Mouse (Mus musculus) midbrain, embryonic 14.5 days (tissue): ENCODE data around the gene Vmac. TPM values are rescaled to one million over a fixed set of nuclear protein-coding genes. Genes with fewer than 3 reads are reported as not detected.
A peak's percentile ranks its signal among the peaks of the same experiment; 100 is the strongest.

Source experiments
- ATAC-seq: fragments of 200-750 bp; cut with Nextera tagmentation; 2 replicates; pipeline ENCODE4 v1.8.0; 2017; ENCODE audit warnings: moderate number of reproducible peaks, moderate library complexity; ENCODE audit not compliant: low FRiP score, low TSS enrichment
- DNase-seq: peaks from one replicate; pipeline ENCODE4 v3.0.0-alpha.2; 2015
- H3K27ac ChIP-seq: fragments of 300-500 bp; sonication (generic); replicated peaks from 2 replicates; pipeline ENCODE4 v1.5.1; 2014; ENCODE audit warnings: mild to moderate bottlenecking, low read depth, low read length, moderate library complexity
- H3K27me3 ChIP-seq: fragments of 300-500 bp; sonication (generic); 2 replicates; pipeline ENCODE4 v1.6.1; 2014; ENCODE audit warnings: low read length, control low read depth, mixed read lengths; ENCODE audit not compliant: control insufficient read depth, insufficient read depth
- H3K36me3 ChIP-seq: fragments of 300-500 bp; sonication (generic); 2 replicates; pipeline ENCODE4 v1.6.1; 2014; ENCODE audit warnings: low read length, control low read depth; ENCODE audit not compliant: control insufficient read depth, insufficient read depth
- H3K4me1 ChIP-seq: fragments of 300-500 bp; sonication (generic); 2 replicates; pipeline ENCODE4 v1.6.1; 2014; ENCODE audit warnings: mild to moderate bottlenecking, antibody characterized with exemption, low read length, control low read depth; ENCODE audit not compliant: control insufficient read depth, insufficient read depth
- H3K4me2 ChIP-seq: fragments of 300-500 bp; sonication (generic); 2 replicates; pipeline ENCODE4 v1.6.1; 2014; ENCODE audit warnings: mild to moderate bottlenecking, low read length, moderate library complexity
- H3K4me3 ChIP-seq: fragments of 300-500 bp; sonication (generic); replicated peaks from 2 replicates; pipeline ENCODE4 v1.5.1; 2014; ENCODE audit warnings: low read depth, low read length
- H3K9ac ChIP-seq: fragments of 300-500 bp; sonication (generic); replicated peaks from 2 replicates; pipeline ENCODE4 v1.6.1; 2014; ENCODE audit warnings: mild to moderate bottlenecking, low read length, moderate library complexity
- H3K9me3 ChIP-seq: fragments of 300-500 bp; sonication (generic); 2 replicates; pipeline ENCODE4 v1.6.1; 2016; ENCODE audit warnings: low read length, control low read depth, mixed read lengths; ENCODE audit not compliant: control insufficient read depth
- WGBS: fragments of 180-500 bp; shearing (Covaris S2); extraction: QIAGEN DNeasy Blood & Tissue Kit; methylation state at CpG from one replicate; pipeline ENCODE4 v1.1.7; 2014; 5-methylcytosine and 5-hydroxymethylcytosine counted together
- polyA plus RNA-seq: library from polyadenylated mRNA; unstranded; fragments of >200 nt; fragmentation: Nextera tagmentation; extraction: Ambion mirVana; gene quantifications from 2 replicates; pipeline ENCODE4 v1.2.1, GENCODE M21; 2014

The Vmac gene
- polyA plus RNA-seq, 1 experiment from 2014 or later = 18.5 TPM

DNA sequence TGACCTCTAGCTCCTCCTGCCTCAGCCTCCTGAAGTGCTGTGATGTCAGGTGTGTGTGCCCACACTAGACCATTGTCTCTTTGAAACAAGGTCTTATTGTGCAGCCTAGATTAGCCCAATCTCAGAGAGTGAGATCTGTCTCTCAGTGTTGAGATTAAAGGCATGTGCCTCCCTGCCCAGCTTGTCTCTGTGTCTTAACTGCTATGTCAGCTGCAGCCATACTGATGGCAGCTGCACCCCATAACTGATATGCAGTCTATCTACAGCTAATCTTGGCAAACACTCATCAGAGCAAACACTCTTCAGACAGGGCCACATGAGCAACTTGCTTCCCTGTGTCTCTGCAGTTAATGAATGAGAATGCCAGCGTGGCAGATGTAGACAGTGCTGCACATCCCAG is 11.3 kb downstream of the Vmac start:
- H3K27me3 ChIP-seq = no peaks in the 10 kb centered on the region
- H3K4me2 ChIP-seq = no peak overlapping the region
- DNase-seq (no peak), ATAC-seq (no peak)
- peaks cover 97% of the 10 kb centered on the region for H3K36me3 ChIP-seq
- no peaks in the 10 kb centered on the region for H3K4me1 ChIP-seq
- no peaks in the 10 kb centered on the region for H3K9me3 ChIP-seq
- H3K27ac ChIP-seq = no peak overlapping the region
- H3K4me3 ChIP-seq = no peak overlapping the region
- H3K9ac ChIP-seq = no peak overlapping the region
- WGBS = 97% methylated on average over 1 of the region's 1 CpGs

DNA sequence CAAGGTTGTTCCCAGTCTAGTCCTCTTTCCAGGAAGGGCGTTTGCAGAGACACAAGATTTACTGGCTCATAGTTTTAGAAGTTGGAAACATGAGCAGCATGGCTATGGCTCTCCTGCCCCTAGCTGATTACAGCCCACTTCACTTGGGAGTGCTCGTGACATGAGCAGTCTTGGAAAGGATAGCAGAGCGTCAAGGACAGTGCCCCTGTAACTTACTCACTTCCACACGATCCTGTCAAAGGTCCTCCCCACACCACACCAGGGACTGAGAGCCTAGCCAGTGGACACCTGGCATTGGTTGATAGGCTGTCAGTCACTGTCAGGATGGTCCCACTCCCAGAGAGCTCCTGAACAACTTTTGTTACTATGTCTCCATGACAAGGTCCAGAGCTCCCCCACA is 14.8 kb downstream of the Vmac start:
- no peaks in the 10 kb centered on the region for H3K4me1 ChIP-seq

DNA sequence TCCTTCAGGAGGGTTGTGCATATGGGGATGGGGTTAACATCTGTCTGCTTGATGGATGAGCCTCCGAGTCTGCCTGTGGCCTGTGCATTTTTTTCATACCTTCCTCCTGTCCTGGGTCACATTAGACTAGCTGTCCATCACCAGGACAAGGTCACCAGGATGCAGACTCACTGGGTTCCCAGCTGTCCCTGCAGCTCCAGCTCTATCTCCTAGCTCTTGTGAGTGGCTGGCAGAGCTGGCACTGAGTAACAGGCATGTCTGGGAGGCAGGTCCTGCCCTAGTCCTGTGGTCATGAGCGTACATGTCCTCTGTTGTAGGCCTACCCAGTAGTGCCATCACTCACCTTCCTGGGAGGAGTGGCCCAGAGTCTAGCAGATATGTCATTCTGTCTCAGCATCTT is 17.4 kb downstream of the Vmac start:
- WGBS = 86% methylated on average over 2 of the region's 2 CpGs
- H3K4me2 ChIP-seq = no peak overlapping the region
- no peaks in the 10 kb centered on the region for H3K9me3 ChIP-seq

More for the DNA sequence above, 14.8 kb downstream of the Vmac start:
- Histone ChIP-seq H3K36me3 (peaks cover 97% of the 10 kb centered on the region), H3K27ac (no peak overlapping the region), H3K4me2 (no peak overlapping the region), H3K4me3 (no peak overlapping the region), H3K27me3 (no peaks in the 10 kb centered on the region), H3K9me3 (no peaks in the 10 kb centered on the region), H3K9ac (no peak overlapping the region)
- no peak for ATAC-seq
- DNase-seq = no peak
- 93% methylated on average over 4 of the region's 4 CpGs for WGBS

DNA sequence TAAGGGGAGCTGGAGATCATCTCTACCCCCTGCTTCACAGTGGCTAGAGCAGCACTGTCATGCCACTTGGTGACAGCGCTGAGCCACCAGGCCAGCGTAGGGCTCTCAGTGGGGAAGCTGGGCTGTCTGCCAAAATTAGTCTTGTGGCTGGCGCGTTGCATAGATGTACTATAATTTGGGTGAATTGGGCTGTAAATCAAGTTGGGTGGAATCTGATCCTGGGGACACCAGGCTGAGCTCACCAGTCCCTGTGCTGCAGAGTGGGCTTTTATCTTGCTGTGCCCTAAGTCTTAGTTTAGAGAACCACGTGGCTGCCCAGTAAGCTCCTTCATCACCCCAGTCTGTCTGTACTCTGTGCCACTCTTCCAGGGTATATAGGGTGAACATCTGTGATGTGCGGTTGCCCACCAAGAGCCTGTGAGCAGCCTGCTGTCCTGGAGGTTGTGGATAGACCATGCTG is 23.9 kb downstream of the Vmac start:
- Histone ChIP-seq H3K4me1 (peaks cover 4% of the 10 kb centered on the region; the same call in 1 of the 2 replicates), H3K36me3 (peaks cover 76% of the 10 kb centered on the region), H3K9ac (no peak overlapping the region), H3K4me3 (no peak overlapping the region), H3K27ac (peak overlapping the region; percentile 32; the same call in 1 of the 2 replicates), H3K27me3 (no peaks in the 10 kb centered on the region), H3K4me2 (no peak overlapping the region), H3K9me3 (no peaks in the 10 kb centered on the region)
- 60% methylated on average over 6 of the region's 6 CpGs for WGBS
- DNase-seq (peak; percentile 82), ATAC-seq (peak; percentile 51; the same call in 1 of the 2 replicates)

More for the DNA sequence above, 17.4 kb downstream of the Vmac start:
- Histone ChIP-seq H3K9ac (no peak overlapping the region), H3K27ac (no peak overlapping the region), H3K4me1 (no peaks in the 10 kb centered on the region), H3K27me3 (no peaks in the 10 kb centered on the region), H3K36me3 (peaks cover 96% of the 10 kb centered on the region), H3K4me3 (no peak overlapping the region)
- no peak for DNase-seq
- no peak for ATAC-seq

DNA sequence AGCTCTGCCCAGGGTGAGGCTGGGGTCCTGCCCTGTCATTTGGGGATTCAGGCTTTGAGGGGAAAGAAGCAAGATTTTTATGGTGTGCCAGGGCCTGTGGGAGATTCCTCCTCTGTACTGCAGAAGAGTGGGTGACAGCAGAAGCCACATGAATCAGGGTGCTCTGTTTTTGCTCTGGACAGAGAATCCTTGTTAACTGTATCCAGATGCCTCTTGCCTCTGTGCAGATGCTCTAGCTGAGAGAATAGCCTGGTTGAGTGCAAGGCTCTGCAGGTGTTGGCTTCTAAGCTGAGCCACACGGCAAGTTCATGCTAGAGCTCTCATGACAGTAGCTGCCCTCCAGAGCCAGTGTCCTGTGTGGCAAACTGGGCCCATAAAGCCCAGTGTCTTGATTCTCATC is 24.4 kb downstream of the Vmac start:
- H3K36me3 ChIP-seq = peaks cover 72% of the 10 kb centered on the region
- H3K27me3 ChIP-seq = no peaks in the 10 kb centered on the region
- H3K4me2 ChIP-seq = no peak overlapping the region
- 71% methylated on average over 1 of the region's 1 CpGs for WGBS
- no peak overlapping the region for H3K4me3 ChIP-seq
- DNase-seq (no peak), ATAC-seq (no peak)
- peak overlapping the region; percentile 32; the same call in 1 of the 2 replicates for H3K27ac ChIP-seq
- H3K9me3 ChIP-seq = no peaks in the 10 kb centered on the region
- no peak overlapping the region for H3K9ac ChIP-seq
- H3K4me1 ChIP-seq = peaks cover 4% of the 10 kb centered on the region; the same call in 1 of the 2 replicates

DNA sequence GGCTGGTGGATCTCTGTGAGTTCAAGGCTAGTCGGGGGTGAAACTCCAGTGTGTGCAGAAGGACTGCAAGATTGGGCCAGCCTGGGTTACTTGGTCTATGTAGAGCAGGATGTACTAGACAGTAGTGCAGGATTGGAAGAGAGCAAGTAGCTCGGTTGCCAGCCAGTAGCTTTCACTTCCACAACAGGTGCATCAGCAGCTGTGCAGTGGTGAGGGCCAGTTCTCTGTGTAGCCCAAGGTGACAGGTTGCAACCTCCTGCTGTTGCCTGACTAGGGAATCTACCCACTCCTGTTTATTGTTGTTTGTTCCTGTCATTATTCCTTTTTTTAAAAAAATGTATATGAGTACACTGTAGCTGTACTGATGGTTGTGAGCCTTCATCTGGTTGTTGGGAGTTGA is 29.1 kb downstream of the Vmac start:
- H3K36me3 ChIP-seq = peaks cover 61% of the 10 kb centered on the region
- 91% methylated on average over 2 of the region's 2 CpGs for WGBS
- ATAC-seq = no peak

DNA sequence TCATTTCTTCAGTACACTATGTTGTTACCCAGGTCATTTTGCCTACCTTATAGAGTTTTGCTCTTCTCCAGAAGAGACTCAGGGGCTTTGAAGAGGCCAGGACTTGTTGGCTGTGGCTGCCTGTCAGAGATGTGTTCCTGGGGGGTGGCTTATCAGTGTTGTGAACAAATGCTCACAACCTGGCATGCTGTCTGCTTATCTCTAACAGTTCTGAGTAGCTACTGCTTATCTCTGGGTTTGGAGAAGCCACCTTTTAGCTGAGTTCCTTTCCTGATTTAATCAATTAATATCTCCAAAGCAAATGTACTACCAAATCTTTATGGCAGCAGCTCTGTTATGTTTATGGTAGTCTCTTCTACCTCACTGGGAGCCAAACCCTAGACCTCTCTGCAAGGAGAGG is 29.8 kb downstream of the Vmac start:
- no peak overlapping the region for H3K4me3 ChIP-seq
- DNase-seq (no peak), ATAC-seq (no peak)
- no peaks in the 10 kb centered on the region for H3K27me3 ChIP-seq
- H3K9me3 ChIP-seq = no peaks in the 10 kb centered on the region
- no peak overlapping the region for H3K27ac ChIP-seq
- H3K4me1 ChIP-seq = no peaks in the 10 kb centered on the region
- H3K36me3 ChIP-seq = peaks cover 55% of the 10 kb centered on the region
- no peak overlapping the region for H3K9ac ChIP-seq
- no peak overlapping the region for H3K4me2 ChIP-seq

More for the DNA sequence above, 29.1 kb downstream of the Vmac start:
- H3K9ac ChIP-seq = no peak overlapping the region
- H3K4me3 ChIP-seq = no peak overlapping the region
- no peak overlapping the region for H3K27ac ChIP-seq
- H3K27me3 ChIP-seq = no peaks in the 10 kb centered on the region
- peaks cover 3% of the 10 kb centered on the region; the same call in 1 of the 2 replicates for H3K4me1 ChIP-seq
- no peaks in the 10 kb centered on the region for H3K9me3 ChIP-seq
- H3K4me2 ChIP-seq = no peak overlapping the region
- DNase-seq = no peak

DNA sequence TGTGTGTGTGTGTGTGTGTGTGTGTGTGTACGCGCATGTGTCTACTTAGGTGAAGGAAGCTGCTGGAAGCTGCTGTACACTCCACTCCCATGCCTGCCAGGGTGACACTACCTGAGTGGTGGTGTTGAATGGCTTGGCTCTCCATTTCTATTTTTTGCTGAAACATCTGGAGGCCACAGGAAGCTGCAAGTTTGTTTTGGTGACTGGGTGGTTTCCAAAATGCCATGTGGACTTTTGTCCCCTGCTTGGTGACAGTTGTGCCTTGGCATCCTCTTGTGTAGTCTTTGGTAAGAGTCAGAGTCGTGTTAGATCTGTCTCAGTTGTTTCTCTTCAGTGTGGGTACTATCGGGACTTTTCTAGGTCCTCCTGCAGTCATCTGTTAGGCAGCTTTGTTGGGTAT is 31.0 kb downstream of the Vmac start:
- no peaks in the 10 kb centered on the region for H3K4me1 ChIP-seq
- H3K27me3 ChIP-seq = no peaks in the 10 kb centered on the region
- no peak overlapping the region for H3K4me3 ChIP-seq
- H3K27ac ChIP-seq = no peak overlapping the region
- 90% methylated on average over 4 of the region's 4 CpGs for WGBS
- peaks cover 53% of the 10 kb centered on the region for H3K36me3 ChIP-seq
- H3K4me2 ChIP-seq = no peak overlapping the region
- DNase-seq (no peak), ATAC-seq (no peak)
- no peak overlapping the region for H3K9ac ChIP-seq
- no peaks in the 10 kb centered on the region for H3K9me3 ChIP-seq

DNA sequence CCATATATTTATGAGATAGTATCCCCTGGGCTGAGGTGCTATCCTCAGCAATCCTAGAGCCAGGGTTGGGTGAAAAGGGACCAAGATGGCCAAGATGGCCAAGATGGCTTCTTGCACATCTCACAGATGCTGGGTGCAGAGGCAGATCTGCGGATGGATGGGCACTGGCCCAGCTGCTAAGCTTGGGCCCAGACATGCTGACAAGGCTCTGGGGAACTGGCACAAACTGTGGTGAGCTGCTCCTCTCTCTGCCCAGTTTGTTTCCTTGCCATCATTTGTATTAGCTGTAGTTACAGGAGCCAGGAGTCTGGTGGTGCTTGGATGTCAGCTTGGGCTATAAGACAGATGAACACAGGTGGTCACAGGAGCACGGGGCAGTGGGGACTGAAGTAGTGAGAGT is 33.2 kb downstream of the Vmac start:
- DNase-seq (no peak), ATAC-seq (no peak)
- no peak overlapping the region for H3K4me3 ChIP-seq
- H3K4me1 ChIP-seq = no peaks in the 10 kb centered on the region
- H3K36me3 ChIP-seq = peaks cover 53% of the 10 kb centered on the region
- H3K27ac ChIP-seq = no peak overlapping the region
- H3K9me3 ChIP-seq = no peaks in the 10 kb centered on the region
- 81% methylated on average over 2 of the region's 2 CpGs for WGBS
- no peaks in the 10 kb centered on the region for H3K27me3 ChIP-seq
- H3K4me2 ChIP-seq = no peak overlapping the region
- H3K9ac ChIP-seq = no peak overlapping the region
